17 mouse cellular contexts compared by ENCODE assay signal in genomic region chr1:118968661-118969179, GRCm38 (mm10).
A peak's percentile ranks its signal among the peaks of the same experiment; 100 is the strongest.
DNase-seq lines count a peak whose midpoint lies in the region; ATAC-seq and TF ChIP-seq lines count a peak whose summit lies in the region.
"Had no signal": no experiment of that assay in that cellular context is flagged by ENCODE, and none has a peak within 500 bp of the region (broad histone marks: within the 10 kb centered on the region; RNA-seq: fewer than 3 reads in every experiment).

No protein-coding gene starts in this region.

- no peak overlapping the region for H3K4me3 ChIP-seq in hindbrain, postnatal 0 days (ENCODE audit: low read length)
- H3K4me3 ChIP-seq in hindbrain, embryonic 16.5 days (ENCODE audit: low read length), result no peak overlapping the region
- no peak overlapping the region for H3K4me3 ChIP-seq in MEL (ENCODE audit: control insufficient read depth in 1 of 2, insufficient read depth in 1 of 2, low read depth in 2 of 2, low read length in 2 of 2)
- no peak overlapping the region for H3K4me3 ChIP-seq in limb, embryonic 13.5 days
- H3K4me3 ChIP-seq: layer of hippocampus, adult 2 months; liver, embryonic 15.5 days; midbrain, embryonic 12.5 days had no signal

- H3K36me3 ChIP-seq in hindbrain, postnatal 0 days (ENCODE audit: insufficient read depth, low read length), result no peaks in the 10 kb centered on the region
- no peaks in the 10 kb centered on the region for H3K36me3 ChIP-seq in hindbrain, embryonic 16.5 days (ENCODE audit: control insufficient read depth, insufficient read depth, low read length)
- no peaks in the 10 kb centered on the region for H3K36me3 ChIP-seq in MEL (ENCODE audit: control insufficient read depth in 1 of 2, insufficient read depth in 2 of 2, low read length in 2 of 2)
- peaks cover 72% of the 10 kb centered on the region for H3K36me3 ChIP-seq in limb, embryonic 13.5 days
- H3K36me3 ChIP-seq: liver, embryonic 15.5 days had no signal

- no peaks in the 10 kb centered on the region for H3K4me1 ChIP-seq in hindbrain, postnatal 0 days (ENCODE audit: insufficient read depth, low read length)
- no peaks in the 10 kb centered on the region for H3K4me1 ChIP-seq in hindbrain, embryonic 16.5 days (ENCODE audit: control insufficient read depth, insufficient read depth, low read depth, low read length)
- H3K4me1 ChIP-seq in MEL (ENCODE audit: control insufficient read depth in 1 of 2, insufficient read depth in 2 of 2, low read length in 2 of 2), result 0 out of 4 replicates have a peak, but pooled peaks cover 0 to 10% of the 10 kb centered on the region in 2 experiments
- H3K4me1 ChIP-seq in limb, embryonic 13.5 days, result peaks cover 21% of the 10 kb centered on the region
- H3K4me1 ChIP-seq: liver, embryonic 15.5 days had no signal

- H3K27ac ChIP-seq in hindbrain, postnatal 0 days, result no peak overlapping the region; the same call in 1 of the 2 replicates
- H3K27ac ChIP-seq in hindbrain, embryonic 16.5 days (ENCODE audit: low read depth, low read length), result no peak overlapping the region
- H3K27ac ChIP-seq in MEL (ENCODE audit: control insufficient read depth, low read depth, low read length), result no peak overlapping the region
- no peak overlapping the region for H3K27ac ChIP-seq in limb, embryonic 13.5 days
- H3K27ac ChIP-seq: kidney, postnatal 0 days; layer of hippocampus, adult 2 months; liver, embryonic 15.5 days had no signal

- TF ChIP-seq EP300 in MEL (IDR thresholded peaks at IDR 0.05; ENCODE audit: low read depth in 1 of 2, low read length in 2 of 2), result no peak

- H3K9me3 ChIP-seq in hindbrain, postnatal 0 days (ENCODE audit: low read length), result no peaks in the 10 kb centered on the region
- H3K9me3 ChIP-seq in hindbrain, embryonic 16.5 days (ENCODE audit: control insufficient read depth, low read length), result no peaks in the 10 kb centered on the region
- H3K9me3 ChIP-seq in MEL (replicated peaks; ENCODE audit: insufficient read depth, low read length), result no peaks in the 10 kb centered on the region
- 0 out of 2 replicates have a peak, but pooled peaks cover 8% of the 10 kb centered on the region for H3K9me3 ChIP-seq in limb, embryonic 13.5 days
- H3K9me3 ChIP-seq: liver, embryonic 15.5 days had no signal

- no peak overlapping the region for H3K9ac ChIP-seq in hindbrain, postnatal 0 days (replicated peaks; ENCODE audit: low read length)
- H3K9ac ChIP-seq in hindbrain, embryonic 16.5 days (ENCODE audit: low read depth, low read length), result no peak overlapping the region
- no peak overlapping the region for H3K9ac ChIP-seq in MEL (ENCODE audit: control insufficient read depth, low read depth, low read length, poor library complexity, severe bottlenecking)
- no peak overlapping the region; the same call in 1 of the 2 replicates for H3K9ac ChIP-seq in limb, embryonic 13.5 days
- H3K9ac ChIP-seq: liver, embryonic 15.5 days; midbrain, embryonic 12.5 days had no signal

- H3K27me3 ChIP-seq in hindbrain, postnatal 0 days (ENCODE audit: insufficient read depth, low read length), result no peaks in the 10 kb centered on the region
- no peaks in the 10 kb centered on the region for H3K27me3 ChIP-seq in hindbrain, embryonic 16.5 days (replicated peaks; ENCODE audit: control insufficient read depth, insufficient read depth, low read length)
- H3K27me3 ChIP-seq in MEL (ENCODE audit: control insufficient read depth in 1 of 2, insufficient read depth in 2 of 2, low read length in 2 of 2), result no peaks in the 10 kb centered on the region
- no peaks in the 10 kb centered on the region for H3K27me3 ChIP-seq in limb, embryonic 13.5 days
- H3K27me3 ChIP-seq: liver, embryonic 15.5 days; midbrain, embryonic 12.5 days had no signal

- no peaks in the 10 kb centered on the region for H3K79me2 ChIP-seq in MEL (ENCODE audit: control insufficient read depth, insufficient read depth, low read length, poor library complexity)

- no peak for DNase-seq in hindbrain, postnatal 0 days (ENCODE audit: low spot score)
- DNase-seq in MEL (ENCODE audit: low read depth, low spot score) (peak; percentile 47), adipocyte (ENCODE audit: low spot score) (no peak)
- DNase-seq in c-Kit-positive CD71-negative TER-119-negative erythroid progenitor cells, embryonic 14.5 days (ENCODE audit: low read depth), result peak; percentile 13
- DNase-seq: adrenal gland, adult 2 months; cerebellum, adult 11 months; gastrocnemius, postnatal 36 days; lung, postnatal 10 days had no signal

- 82% methylated on average over 5 of the region's 5 CpGs for WGBS in hindbrain, postnatal 0 days
- 78% methylated on average over 5 of the region's 5 CpGs for WGBS in hindbrain, embryonic 16.5 days
- WGBS in limb, embryonic 13.5 days, result 85% methylated on average over 5 of the region's 5 CpGs

- TF ChIP-seq POLR2A in MEL (IDR thresholded peaks at IDR 0.05; ENCODE audit: control insufficient read depth in 1 of 2, insufficient read depth in 1 of 2, low read depth in 1 of 2, low read length in 2 of 2, poor library complexity in 1 of 2), result no peak

- TF ChIP-seq CTCF in hindbrain, postnatal 0 days (IDR thresholded peaks at IDR 0.05; ENCODE audit: low read depth), result no peak
- no peak for TF ChIP-seq CTCF in MEL (IDR thresholded peaks at IDR 0.05 in 2 of 3, conservative IDR thresholded peaks at IDR 0.05 in 1 of 3; ENCODE audit: control insufficient read depth in 1 of 3, insufficient read depth in 1 of 3, low read depth in 2 of 3, low read length in 3 of 3, poor library complexity in 1 of 3, severe bottlenecking in 1 of 3)

- no peak for TF ChIP-seq RAD21 in MEL (IDR thresholded peaks at IDR 0.05; ENCODE audit: low read depth, low read length)

- peak; percentile 25; the same call in 1 of the 2 replicates for ATAC-seq in hindbrain, postnatal 0 days
- no peak for ATAC-seq in hindbrain, embryonic 16.5 days
- ATAC-seq in limb, embryonic 13.5 days (ENCODE audit: low FRiP score, low read depth), result peak; percentile 58; the same call in 1 of the 2 replicates
- ATAC-seq in activated CD4-positive, CD25-positive, alpha-beta regulatory T cell, adult 4 months, result no peak
- ATAC-seq: intestine, postnatal 0 days had no signal

- H3K4me2 ChIP-seq in hindbrain, postnatal 0 days (ENCODE audit: low read depth, low read length), result no peak overlapping the region
- H3K4me2 ChIP-seq in hindbrain, embryonic 16.5 days (ENCODE audit: low read length), result no peak overlapping the region
- H3K4me2 ChIP-seq in limb, embryonic 13.5 days (replicated peaks), result no peak overlapping the region
- H3K4me2 ChIP-seq: heart, embryonic 11.5 days; liver, embryonic 15.5 days; midbrain, embryonic 12.5 days had no signal

TF ChIP-seq in MEL, 35 proteins besides CTCF, POLR2A, EP300 and RAD21:
- TF ChIP-seq POLR2AphosphoS5 (IDR thresholded peaks at IDR 0.05; ENCODE audit: borderline replicate concordance, low read depth, low read length) (no peak), SMC3 (IDR thresholded peaks at IDR 0.05; ENCODE audit: low read depth, low read length) (no peak), BHLHE40 (IDR thresholded peaks at IDR 0.05; ENCODE audit: borderline replicate concordance, low read depth, low read length) (no peak), UBTF (IDR thresholded peaks at IDR 0.05; ENCODE audit: borderline replicate concordance, insufficient read depth, low read depth, low read length) (no peak), MYC (IDR thresholded peaks at IDR 0.05; ENCODE audit: low read depth, low read length) (no peak), MAX (IDR thresholded peaks at IDR 0.05; ENCODE audit: low read length) (no peak), MAZ (IDR thresholded peaks at IDR 0.05; ENCODE audit: low read depth, low read length) (no peak), ZNF384 (IDR thresholded peaks at IDR 0.05; ENCODE audit: low read depth, low read length) (no peak), HCFC1 (IDR thresholded peaks at IDR 0.05; ENCODE audit: low read depth, low read length) (no peak), NELFE (IDR thresholded peaks at IDR 0.05; ENCODE audit: low read depth, low read length) (no peak), ETS1 (IDR thresholded peaks at IDR 0.05; ENCODE audit: low read depth, low read length) (no peak), TAL1 (IDR thresholded peaks at IDR 0.05; ENCODE audit: low read length) (no peak), SIN3A (IDR thresholded peaks at IDR 0.05; ENCODE audit: low read length) (no peak), CHD1 (IDR thresholded peaks at IDR 0.05; ENCODE audit: low read depth, low read length) (no peak), RCOR1 (IDR thresholded peaks at IDR 0.05; ENCODE audit: low read depth, low read length) (no peak)

Comparison
In these comparisons a context has a peak if more than half of its experiments do, and no peak if none do; other contexts are left out.
1. ATAC-seq: peak in hindbrain, postnatal 0 days (single experiment) and limb, embryonic 13.5 days (single experiment); none in hindbrain, embryonic 16.5 days (single experiment) and activated CD4-positive, CD25-positive, alpha-beta regulatory T cell, adult 4 months (single experiment).
2. DNase-seq: peak in MEL (single experiment) and c-Kit-positive CD71-negative TER-119-negative erythroid progenitor cells, embryonic 14.5 days (single experiment); none in hindbrain, postnatal 0 days (single experiment) and adipocyte (single experiment).